Mouse (Mus musculus) lung, postnatal 0 days (tissue): Measurements from ENCODE around the gene Zfand3.

ENCODE experiments used
- CTCF ChIP-seq: IDR thresholded peaks from 2 replicates; pipeline ENCODE4 v1.5.1; 2016; ENCODE audit warnings: antibody characterized with exemption, mild to moderate bottlenecking
- EP300 ChIP-seq: IDR thresholded peaks from 2 replicates; pipeline ENCODE4 v1.6.1; 2016; ENCODE audit warnings: antibody characterized with exemption, mild to moderate bottlenecking, control low read depth

GRCm38 (mm10) chr17:30205062-30205825, 200.7 kb downstream of the Zfand3 start:
- TF ChIP-seq CTCF (no peak), EP300 (no peak)
